Mouse (Mus musculus): ENCODE data around the gene Zfp651.

DNA sequence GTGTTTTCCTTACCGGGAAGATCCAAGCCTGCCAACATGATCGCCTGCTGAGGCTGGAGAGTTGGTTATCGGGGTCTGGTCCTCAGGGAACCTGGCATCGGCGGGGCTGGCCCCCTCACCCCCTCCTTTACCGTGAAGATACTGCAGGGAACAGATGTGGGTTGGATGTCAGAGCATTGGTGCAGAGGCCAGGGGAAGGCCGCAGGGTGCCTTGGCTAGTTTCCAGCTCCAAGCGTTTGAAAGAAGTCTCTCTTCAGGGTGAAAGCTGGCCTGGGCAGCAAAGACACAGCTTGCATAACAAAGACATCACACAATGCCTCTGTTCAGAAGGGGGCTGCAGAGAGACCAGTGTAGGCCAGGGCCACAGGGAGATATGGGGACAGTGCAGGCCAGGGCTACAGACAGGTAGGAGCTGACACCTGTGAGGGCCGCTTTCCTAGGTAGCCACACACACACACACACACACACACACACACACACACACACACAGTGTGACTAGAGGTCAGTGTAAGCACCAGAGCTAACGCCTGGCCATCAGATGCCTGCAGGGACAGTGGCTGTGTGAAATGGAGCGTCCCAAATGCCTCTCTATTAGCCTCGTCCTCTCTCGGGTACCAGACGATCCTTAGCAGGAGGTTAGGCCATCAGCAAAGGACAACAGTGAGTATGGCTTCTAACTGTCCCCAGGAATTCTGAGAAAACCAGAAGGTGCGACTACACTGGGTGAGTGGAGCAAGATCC, 51.1 kb downstream of the Zfp651 start:
- TF ChIP-seq CTCF (IDR thresholded peaks at IDR 0.05; ENCODE audit: borderline replicate concordance, insufficient read depth, low read length) (no peak), POLR2A (IDR thresholded peaks at IDR 0.05; ENCODE audit: low read depth, low read length) (no peak)

Measured in embryonic fibroblast, embryonic 13.5 days (primary cell).